Mouse (Mus musculus) lung, postnatal 0 days (tissue): Measurements from ENCODE around the gene Dpysl5. TPM values are rescaled to one million over a fixed set of nuclear protein-coding genes. Genes with fewer than 3 reads are reported as not detected.
A peak's percentile ranks its signal among the peaks of the same experiment; 100 is the strongest.
"Not testable (repeated sequence)": the region's sequence is repeated elsewhere in the genome, so short reads cannot be mapped to it uniquely, and the experiment has no call there.

Source experiments
- ATAC-seq: fragments of 200-750 bp; cut with Nextera tagmentation; 2 replicates; pipeline ENCODE4 v1.8.0; 2017; ENCODE audit warnings: moderate library complexity
- DNase-seq: peaks from one replicate; pipeline ENCODE4 v3.0.0-alpha.2; 2016; ENCODE audit warnings: low spot score
- H3K27ac ChIP-seq: fragments of 300-500 bp; sonication (generic); 2 replicates; pipeline ENCODE4 v1.5.1; 2014; ENCODE audit warnings: antibody characterized with exemption, mild to moderate bottlenecking, low read length, mixed read lengths
- H3K27me3 ChIP-seq: fragments of 300-500 bp; sonication (generic); replicated peaks from 2 replicates; pipeline ENCODE4 v1.6.1; 2014; ENCODE audit warnings: low read length, mixed read lengths; ENCODE audit not compliant: insufficient read depth
- H3K36me3 ChIP-seq: fragments of 300-500 bp; sonication (generic); 2 replicates; pipeline ENCODE4 v1.6.1; 2014; ENCODE audit warnings: low read length, mixed read lengths; ENCODE audit not compliant: insufficient read depth
- H3K4me1 ChIP-seq: fragments of 300-500 bp; sonication (generic); 2 replicates; pipeline ENCODE4 v1.6.1; 2014; ENCODE audit warnings: antibody characterized with exemption, low read depth, low read length, mixed read lengths; ENCODE audit not compliant: insufficient read depth
- H3K4me2 ChIP-seq: fragments of 300-500 bp; sonication (generic); replicated peaks from 2 replicates; pipeline ENCODE4 v1.6.1; 2014; ENCODE audit warnings: low read depth, mild to moderate bottlenecking, low read length, moderate library complexity, mixed read lengths
- H3K4me3 ChIP-seq: fragments of 300-500 bp; sonication (generic); 2 replicates; pipeline ENCODE4 v1.5.1; 2014; ENCODE audit warnings: low read depth, low read length
- H3K9ac ChIP-seq: fragments of 300-500 bp; sonication (generic); replicated peaks from 2 replicates; pipeline ENCODE4 v1.6.1; 2014; ENCODE audit warnings: low read depth, mild to moderate bottlenecking
- H3K9me3 ChIP-seq: fragments of 300-500 bp; sonication (generic); 2 replicates; pipeline ENCODE4 v1.6.1; 2016; ENCODE audit warnings: low read length, mixed read lengths
- CTCF ChIP-seq: IDR thresholded peaks from 2 replicates; pipeline ENCODE4 v1.5.1; 2016; ENCODE audit warnings: antibody characterized with exemption, mild to moderate bottlenecking
- EP300 ChIP-seq: IDR thresholded peaks from 2 replicates; pipeline ENCODE4 v1.6.1; 2016; ENCODE audit warnings: antibody characterized with exemption, mild to moderate bottlenecking, control low read depth
- WGBS: fragments of 180-500 bp; shearing (Covaris S2); extraction: QIAGEN DNeasy Blood & Tissue Kit; methylation state at CpG from one replicate; pipeline ENCODE4 v1.1.7; 2014; 5-methylcytosine and 5-hydroxymethylcytosine counted together
- polyA plus RNA-seq: library from polyadenylated mRNA; unstranded; fragments of >200 nt; fragmentation: Nextera tagmentation; extraction: Ambion mirVana; gene quantifications from 2 replicates; pipeline ENCODE4 v1.2.1, GENCODE M21; 2015

Gene Dpysl5
- polyA plus RNA-seq, 1 experiment from 2014 or later = 1.6 TPM

DNA sequence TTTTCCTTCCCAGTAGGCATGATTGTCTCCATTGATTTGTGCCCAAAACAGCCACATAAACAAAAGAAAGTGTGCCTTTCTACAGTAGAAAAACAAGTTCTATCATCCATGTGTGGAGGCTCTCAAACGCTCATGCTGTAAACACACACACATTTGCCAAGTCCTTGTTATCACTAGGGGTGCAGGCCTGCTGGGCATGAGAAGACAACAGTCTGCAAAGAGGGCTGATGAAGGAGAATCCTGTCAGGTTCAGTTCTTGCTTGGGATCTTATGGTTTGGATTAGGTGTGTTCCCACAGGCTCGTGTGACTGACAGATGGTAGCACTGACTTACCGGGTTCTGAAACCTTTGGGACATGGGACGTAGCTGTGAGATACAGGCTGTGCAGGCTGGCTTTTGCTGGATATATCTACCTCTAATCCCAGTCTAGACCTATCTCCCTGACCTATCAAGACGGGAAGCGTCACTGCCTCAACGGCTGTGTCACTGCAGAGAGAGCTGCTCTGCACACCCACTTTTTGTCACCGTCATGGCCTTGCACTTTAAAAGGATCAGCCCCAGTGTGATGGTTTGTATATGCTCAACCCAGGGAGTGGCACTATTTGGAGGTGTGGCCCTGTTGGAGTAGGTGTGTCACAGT lies 10.9 kb upstream of the Dpysl5 start:
- TF ChIP-seq CTCF (no peak), EP300 (no peak)
- Histone ChIP-seq H3K9ac (no peak overlapping the region), H3K9me3 (no peaks in the 10 kb centered on the region), H3K27me3 (no peaks in the 10 kb centered on the region), H3K27ac (no peak overlapping the region), H3K4me2 (no peak overlapping the region), H3K36me3 (no peaks in the 10 kb centered on the region), H3K4me1 (no peaks in the 10 kb centered on the region), H3K4me3 (no peak overlapping the region)
- no peak for DNase-seq
- ATAC-seq = no peak
- 65% methylated on average over 8 of the region's 8 CpGs for WGBS

DNA sequence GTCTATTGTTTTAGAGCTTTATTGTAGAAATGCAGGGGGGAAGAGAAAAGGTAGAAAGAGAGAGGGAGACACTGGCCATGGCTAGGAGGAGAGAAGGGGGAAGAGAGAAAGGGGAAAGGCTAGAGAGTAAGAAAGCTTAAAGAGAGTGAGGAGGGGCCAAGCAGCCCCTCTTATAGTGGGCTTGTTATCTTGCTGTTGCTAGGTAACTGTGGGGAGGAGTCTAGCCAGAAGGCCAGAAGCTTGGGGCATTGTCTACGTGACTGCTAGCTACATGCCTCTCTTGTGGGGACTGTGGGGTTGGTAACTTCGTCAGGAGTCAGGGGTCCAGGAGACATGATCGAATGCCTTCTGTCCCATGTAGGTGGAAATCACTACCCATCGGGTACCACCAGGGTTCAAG lies 10.0 kb upstream of the Dpysl5 start:
- not testable (repeated sequence) for H3K36me3 ChIP-seq, ATAC-seq, H3K4me1 ChIP-seq, H3K4me3 ChIP-seq, H3K4me2 ChIP-seq, H3K9ac ChIP-seq, H3K9me3 ChIP-seq, DNase-seq, H3K27ac ChIP-seq, H3K27me3 ChIP-seq
- 20% methylated on average over 4 of the region's 4 CpGs for WGBS

- no peak overlapping the region for H3K4me2 ChIP-seq
- WGBS = 70% methylated on average over 3 of the region's 3 CpGs
- TF ChIP-seq CTCF (no peak), EP300 (no peak)
- H3K9me3 ChIP-seq = no peaks in the 10 kb centered on the region
- H3K4me1 ChIP-seq = no peaks in the 10 kb centered on the region
- DNase-seq (no peak), ATAC-seq (no peak)
- H3K36me3 ChIP-seq = no peaks in the 10 kb centered on the region
- H3K9ac ChIP-seq = no peak overlapping the region
- H3K27me3 ChIP-seq = no peaks in the 10 kb centered on the region; the same call in 1 of the 2 replicates
- no peak overlapping the region for H3K4me3 ChIP-seq
- H3K27ac ChIP-seq = no peak overlapping the region
Measured at GRCm38 (mm10) chr5:30701866-30702265, 9.5 kb upstream of the Dpysl5 start.

DNA sequence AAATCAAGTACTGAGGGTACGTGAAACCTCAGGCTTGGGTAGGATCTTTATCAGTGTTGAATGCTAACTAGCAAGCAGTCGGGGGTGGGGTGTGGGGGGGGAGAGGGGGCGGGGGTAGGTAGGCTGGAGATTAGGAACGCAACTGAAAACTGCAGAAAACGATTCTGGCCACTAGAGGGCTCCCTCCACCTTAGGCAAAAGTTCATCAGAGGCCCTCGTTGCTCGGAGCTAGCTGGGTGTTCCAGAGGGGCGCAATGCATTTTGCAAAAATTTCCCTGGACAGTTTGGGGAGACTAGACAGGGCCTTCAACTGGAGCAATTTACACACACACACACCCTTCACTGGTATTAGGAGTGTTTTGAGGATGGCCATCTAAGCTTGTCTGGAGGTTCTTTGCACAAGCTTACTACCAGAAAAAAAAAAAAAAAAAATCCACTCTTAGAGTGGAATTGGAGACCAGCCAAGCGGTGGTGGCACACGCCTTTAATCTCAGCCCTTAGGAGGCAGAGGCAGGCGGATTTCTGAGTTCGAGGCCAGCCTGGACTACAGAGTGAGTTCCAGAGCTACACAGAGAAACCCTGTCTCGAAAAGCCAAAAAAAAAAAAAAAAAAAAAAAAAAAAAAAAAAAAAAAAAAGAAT lies 1.5 kb upstream of the Dpysl5 start:
- Histone ChIP-seq H3K36me3 (no peaks in the 10 kb centered on the region), H3K9ac (no peak overlapping the region), H3K4me1 (peaks cover 10% of the 10 kb centered on the region), H3K4me2 (no peak overlapping the region), H3K4me3 (no peak overlapping the region), H3K27me3 (peaks cover 18% of the 10 kb centered on the region), H3K27ac (no peak overlapping the region), H3K9me3 (no peaks in the 10 kb centered on the region)
- ATAC-seq (peak; percentile 33), DNase-seq (peak; percentile 88)
- TF ChIP-seq CTCF = peak; percentile 82
- no peak for TF ChIP-seq EP300
- WGBS = 7% methylated on average over 13 of the region's 13 CpGs

DNA sequence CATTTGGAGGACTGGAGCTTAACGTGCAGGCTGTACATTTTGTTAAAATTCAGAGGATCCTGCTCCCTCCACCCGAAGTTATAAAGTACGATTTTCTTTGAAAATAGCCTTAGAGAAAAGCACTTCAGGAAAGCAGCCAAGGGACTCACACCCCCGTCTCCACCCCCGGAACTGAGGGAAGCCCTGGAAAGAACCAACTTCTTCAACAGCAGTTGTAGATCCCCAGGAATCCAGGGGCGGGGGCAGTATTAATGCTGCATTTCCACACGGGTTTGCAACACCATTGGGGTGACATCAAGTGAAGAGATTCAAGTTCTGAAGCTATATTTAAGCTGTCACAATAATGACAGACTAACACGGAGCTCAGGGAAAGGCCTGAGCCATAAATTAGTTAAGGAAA lies 878 bp upstream of the Dpysl5 start:
- Histone ChIP-seq H3K27me3 (peaks cover 18% of the 10 kb centered on the region), H3K4me3 (no peak overlapping the region), H3K4me1 (peaks cover 10% of the 10 kb centered on the region), H3K9ac (no peak overlapping the region), H3K9me3 (no peaks in the 10 kb centered on the region), H3K27ac (no peak overlapping the region), H3K4me2 (no peak overlapping the region), H3K36me3 (no peaks in the 10 kb centered on the region)
- 26% methylated on average over 8 of the region's 8 CpGs for WGBS
- TF ChIP-seq CTCF (no peak), EP300 (no peak)
- no peak for ATAC-seq
- DNase-seq = no peak

DNA sequence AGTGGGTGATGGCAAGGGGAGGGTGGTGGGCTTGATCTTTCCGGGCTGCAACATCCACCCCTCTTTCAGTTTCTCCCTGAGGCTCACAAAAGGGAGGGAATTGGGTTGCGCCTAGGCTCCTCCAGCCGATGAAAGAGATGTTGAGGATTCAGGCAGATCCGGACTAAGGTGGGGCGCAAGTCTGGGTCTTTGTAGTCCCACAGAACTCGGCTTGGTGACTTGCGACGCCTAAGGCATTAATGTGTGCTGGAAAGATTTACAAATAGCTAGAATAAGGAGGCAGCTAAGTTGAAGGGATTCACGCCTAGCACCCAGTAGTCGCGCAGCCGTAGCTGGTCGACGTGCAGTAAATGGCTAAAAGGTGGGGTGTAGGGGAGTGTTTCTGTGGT lies 632 bp downstream of the Dpysl5 start:
- Histone ChIP-seq H3K27ac (no peak overlapping the region), H3K27me3 (peaks cover 18% of the 10 kb centered on the region), H3K4me3 (peak overlapping the region; percentile 41), H3K4me2 (peak overlapping the region; percentile 81), H3K9ac (peak overlapping the region; percentile 24; the same call in 1 of the 2 replicates), H3K4me1 (peaks cover 10% of the 10 kb centered on the region), H3K36me3 (no peaks in the 10 kb centered on the region), H3K9me3 (no peaks in the 10 kb centered on the region)
- DNase-seq (no peak), ATAC-seq (no peak)
- 0% methylated on average over 14 of the region's 14 CpGs for WGBS
- no peak for TF ChIP-seq EP300
